ENCODE assay signal across 16 mouse cellular contexts in genomic region chr2:173184475-173185080, GRCm38 (mm10). TPM values are rescaled to one million over a fixed set of nuclear protein-coding genes. Genes with fewer than 3 reads are reported as not detected.
DNase-seq lines count a peak whose midpoint lies in the region; ATAC-seq and TF ChIP-seq lines count a peak whose summit lies in the region.
"Had no signal": no experiment of that assay in that cellular context is flagged by ENCODE, and none has a peak within 500 bp of the region (broad histone marks: within the 10 kb centered on the region; RNA-seq: fewer than 3 reads in every experiment).

No protein-coding gene starts in this region.

- H3K9me3 ChIP-seq in forebrain, embryonic 10.5 days, result no peaks in the 10 kb centered on the region
- H3K9me3 ChIP-seq in forebrain, embryonic 15.5 days, result no peaks in the 10 kb centered on the region
- H3K9me3 ChIP-seq in intestine, embryonic 14.5 days (ENCODE audit: control insufficient read depth, low read length), result no peaks in the 10 kb centered on the region
- no peaks in the 10 kb centered on the region for H3K9me3 ChIP-seq in intestine, embryonic 16.5 days (ENCODE audit: control insufficient read depth, low read length)
- peaks cover 93% of the 10 kb centered on the region for H3K9me3 ChIP-seq in G1E (replicated peaks)
- H3K9me3 ChIP-seq: embryonic facial prominence, embryonic 13.5 days; hindbrain, embryonic 13.5 days; intestine, embryonic 15.5 days; megakaryocyte, embryonic 14.5 days had no signal

- no peak overlapping the region for H3K9ac ChIP-seq in forebrain, embryonic 15.5 days (replicated peaks)
- H3K9ac ChIP-seq in intestine, embryonic 14.5 days (ENCODE audit: low read length), result no peak overlapping the region
- H3K9ac ChIP-seq in intestine, embryonic 16.5 days (ENCODE audit: low read depth, low read length), result no peak overlapping the region
- H3K9ac ChIP-seq: embryonic facial prominence, embryonic 13.5 days; hindbrain, embryonic 13.5 days; intestine, embryonic 15.5 days had no signal

- no peak for ATAC-seq in forebrain, embryonic 15.5 days (replicated peaks)
- ATAC-seq in intestine, embryonic 14.5 days (replicated peaks; ENCODE audit: low FRiP score, low TSS enrichment, low read depth), result no peak
- no peak for ATAC-seq in intestine, embryonic 16.5 days
- ATAC-seq in G1E (ENCODE audit: extremely low read depth, insufficient number of reproducible peaks, low FRiP score, poor library complexity, severe bottlenecking), result no peak
- ATAC-seq: activated CD4-positive, CD25-positive, alpha-beta regulatory T cell, adult 4 months had no signal

- WGBS in forebrain, embryonic 10.5 days, result 69% methylated on average over 11 of the region's 11 CpGs
- 62% methylated on average over 11 of the region's 11 CpGs for WGBS in forebrain, embryonic 15.5 days
- 55% methylated on average over 11 of the region's 11 CpGs for WGBS in intestine, embryonic 14.5 days
- 57% methylated on average over 11 of the region's 11 CpGs for WGBS in intestine, embryonic 16.5 days

- peaks cover 28% of the 10 kb centered on the region for H3K27me3 ChIP-seq in forebrain, embryonic 10.5 days (ENCODE audit: poor library complexity, severe bottlenecking)
- no peaks in the 10 kb centered on the region for H3K27me3 ChIP-seq in forebrain, embryonic 15.5 days
- no peaks in the 10 kb centered on the region; the same call in 1 of the 2 replicates for H3K27me3 ChIP-seq in intestine, embryonic 14.5 days (replicated peaks; ENCODE audit: control insufficient read depth, insufficient read depth, low read length)
- H3K27me3 ChIP-seq in intestine, embryonic 16.5 days (replicated peaks; ENCODE audit: control insufficient read depth, insufficient read depth, low read length), result peaks cover 4% of the 10 kb centered on the region; the same call in 1 of the 2 replicates
- H3K27me3 ChIP-seq in G1E (ENCODE audit: insufficient read depth, low read length), result no peaks in the 10 kb centered on the region

- no peak for TF ChIP-seq CTCF in G1E (IDR thresholded peaks at IDR 0.05; ENCODE audit: low read depth, low read length)

- H3K4me2 ChIP-seq in forebrain, embryonic 15.5 days (replicated peaks), result no peak overlapping the region
- no peak overlapping the region for H3K4me2 ChIP-seq in intestine, embryonic 14.5 days (ENCODE audit: low read length)
- H3K4me2 ChIP-seq in intestine, embryonic 16.5 days (ENCODE audit: low read depth, low read length), result no peak overlapping the region
- H3K4me2 ChIP-seq: embryonic facial prominence, embryonic 13.5 days; hindbrain, embryonic 13.5 days; intestine, embryonic 15.5 days had no signal

- H3K4me3 ChIP-seq in forebrain, embryonic 10.5 days, result no peak overlapping the region
- no peak overlapping the region for H3K4me3 ChIP-seq in forebrain, embryonic 15.5 days
- no peak overlapping the region for H3K4me3 ChIP-seq in intestine, embryonic 14.5 days (ENCODE audit: low read depth, low read length)
- H3K4me3 ChIP-seq in intestine, embryonic 16.5 days (ENCODE audit: low read length), result no peak overlapping the region
- H3K4me3 ChIP-seq in G1E (ENCODE audit: low read depth, low read length), result peak overlapping the region; percentile 21; the same call in 1 of the 2 replicates
- H3K4me3 ChIP-seq: embryonic facial prominence, embryonic 13.5 days; hindbrain, embryonic 13.5 days; intestine, embryonic 15.5 days; megakaryocyte, embryonic 14.5 days had no signal

- no peaks in the 10 kb centered on the region for H3K36me3 ChIP-seq in forebrain, embryonic 10.5 days (replicated peaks)
- H3K36me3 ChIP-seq in forebrain, embryonic 15.5 days, result no peaks in the 10 kb centered on the region
- no peaks in the 10 kb centered on the region for H3K36me3 ChIP-seq in intestine, embryonic 14.5 days (ENCODE audit: control insufficient read depth, insufficient read depth, low read length)
- H3K36me3 ChIP-seq in intestine, embryonic 16.5 days (ENCODE audit: control insufficient read depth, insufficient read depth, low read length), result no peaks in the 10 kb centered on the region
- H3K36me3 ChIP-seq in G1E (replicated peaks), result no peaks in the 10 kb centered on the region
- H3K36me3 ChIP-seq: embryonic facial prominence, embryonic 13.5 days; hindbrain, embryonic 13.5 days; intestine, embryonic 15.5 days had no signal

- no peak overlapping the region for H3K27ac ChIP-seq in forebrain, embryonic 10.5 days
- no peak overlapping the region for H3K27ac ChIP-seq in forebrain, embryonic 15.5 days (replicated peaks)
- H3K27ac ChIP-seq in intestine, embryonic 14.5 days (ENCODE audit: low read depth), result no peak overlapping the region
- no peak overlapping the region for H3K27ac ChIP-seq in intestine, embryonic 16.5 days (ENCODE audit: low read length)
- H3K27ac ChIP-seq: embryonic facial prominence, embryonic 13.5 days; hindbrain, embryonic 13.5 days; intestine, embryonic 15.5 days had no signal

- peak; percentile 14 for DNase-seq in forebrain, embryonic 10.5 days (ENCODE audit: extremely low spot score, low spot score)
- DNase-seq in intestine, embryonic 14.5 days (ENCODE audit: low spot score), result peak; percentile 59
- peak; percentile 30 to 37 for DNase-seq in right cerebral cortex, postnatal 10 days (ENCODE audit: low spot score in 2 of 2)
- DNase-seq in right cerebral cortex, postnatal 4 days, result no peak
- DNase-seq in G1E (ENCODE audit: low spot score), result no peak
- DNase-seq in cerebellum, postnatal 36 days, result no peak
- DNase-seq: gastrocnemius, postnatal 25 days had no signal

- peaks cover 9% of the 10 kb centered on the region for H3K4me1 ChIP-seq in forebrain, embryonic 10.5 days
- H3K4me1 ChIP-seq in forebrain, embryonic 15.5 days, result no peaks in the 10 kb centered on the region
- peaks cover 7% of the 10 kb centered on the region; the same call in 1 of the 2 replicates for H3K4me1 ChIP-seq in intestine, embryonic 14.5 days (replicated peaks; ENCODE audit: control insufficient read depth, insufficient read depth, low read length)
- peaks cover 9% of the 10 kb centered on the region; the same call in 1 of the 2 replicates for H3K4me1 ChIP-seq in intestine, embryonic 16.5 days (ENCODE audit: control insufficient read depth, insufficient read depth, low read length)
- no peaks in the 10 kb centered on the region for H3K4me1 ChIP-seq in G1E (ENCODE audit: insufficient read depth, low read depth, low read length)
- H3K4me1 ChIP-seq: embryonic facial prominence, embryonic 13.5 days; hindbrain, embryonic 13.5 days had no signal

RNA-seq across cellular contexts. Expression of gene Pck1, which starts 31.7 kb away (rescaled TPM):
- polyA plus RNA-seq in forebrain, embryonic 10.5 days (2016; fragmentation: Nextera tagmentation; extraction: Ambion mirVana), result not detected in 2 replicates
- not detected in 2 replicates for polyA plus RNA-seq in forebrain, embryonic 15.5 days (2015; fragmentation: Nextera tagmentation; extraction: Ambion mirVana)
- 0.77 and 0.87 TPM in 2 replicates for polyA plus RNA-seq in intestine, embryonic 14.5 days (2014; fragmentation: Nextera tagmentation; extraction: Ambion mirVana)
- polyA plus RNA-seq in intestine, embryonic 16.5 days (2015; fragmentation: Nextera tagmentation; extraction: Ambion mirVana), result 14.0 and 19.7 TPM in 2 replicates
- total RNA-seq in G1E (2014; fragmentation: Nextera tagmentation) (not detected in 2 replicates), G1E (2017) (0.11 TPM in 1 of 2 replicates, not detected in the other)
- not detected in 2 replicates for polyA plus RNA-seq in G1E (2012)
- total RNA-seq: layer of hippocampus, postnatal 10 days; midbrain, postnatal 0 days had no signal
- polyA plus RNA-seq: activated CD4-positive, CD25-positive, alpha-beta regulatory T cell, adult 4 months; embryonic facial prominence, embryonic 13.5 days; hindbrain, embryonic 13.5 days had no signal

RNA-seq across cellular contexts. Expression of gene Zbp1, which starts 34.1 kb away (rescaled TPM):
- polyA plus RNA-seq in forebrain, embryonic 10.5 days (2016; fragmentation: Nextera tagmentation; extraction: Ambion mirVana), result not detected in 2 replicates
- 0.11 and 0.23 TPM in 2 replicates for polyA plus RNA-seq in forebrain, embryonic 15.5 days (2015; fragmentation: Nextera tagmentation; extraction: Ambion mirVana)
- 0.65 and 0.90 TPM in 2 replicates for polyA plus RNA-seq in intestine, embryonic 14.5 days (2014; fragmentation: Nextera tagmentation; extraction: Ambion mirVana)
- 0.65 and 1.9 TPM in 2 replicates for polyA plus RNA-seq in intestine, embryonic 16.5 days (2015; fragmentation: Nextera tagmentation; extraction: Ambion mirVana)
- not detected in 2 replicates for total RNA-seq in G1E (2014; fragmentation: Nextera tagmentation)
- total RNA-seq in G1E (2017), result 0.11 TPM in 1 of 2 replicates, not detected in the other
- polyA plus RNA-seq in G1E (2012), result not detected in 2 replicates
- total RNA-seq: layer of hippocampus, postnatal 10 days; midbrain, postnatal 0 days had no signal

Comparison
In these comparisons a context has a peak if more than half of its experiments do, and no peak if none do; other contexts are left out.
1. DNase-seq: peak in forebrain, embryonic 10.5 days (single experiment), intestine, embryonic 14.5 days (single experiment) and right cerebral cortex, postnatal 10 days (2 of 2); none in right cerebral cortex, postnatal 4 days (single experiment), G1E (single experiment) and cerebellum, postnatal 36 days (0 of 2).